Mouse (Mus musculus): ENCODE data around the gene Eid1.
A peak's percentile ranks its signal among the peaks of the same experiment; 100 is the strongest.

Gene Eid1

DNA sequence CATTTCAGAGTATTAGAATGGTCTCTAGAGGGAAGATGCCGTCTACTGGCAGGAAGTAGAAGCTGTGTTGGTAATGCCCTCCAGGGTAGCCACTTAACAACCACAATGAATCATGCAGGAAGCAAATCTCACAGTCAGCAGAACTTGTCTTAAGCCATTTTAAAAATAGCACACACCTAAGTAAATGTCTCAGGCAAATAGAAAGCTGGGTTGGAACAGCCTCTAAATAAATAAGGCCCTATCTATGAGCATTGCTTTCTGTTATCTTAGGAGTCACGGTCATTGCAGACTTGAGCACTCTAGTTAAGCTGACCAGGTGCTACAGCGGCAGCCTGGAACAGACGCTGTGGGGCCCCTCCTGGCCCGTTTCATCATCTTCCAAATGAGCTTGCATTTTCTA is 5.7 kb upstream of the Eid1 start:
- DNase-seq (ENCODE audit: extremely low read depth, insufficient read length, low spot score) = peak; percentile 48

DNA sequence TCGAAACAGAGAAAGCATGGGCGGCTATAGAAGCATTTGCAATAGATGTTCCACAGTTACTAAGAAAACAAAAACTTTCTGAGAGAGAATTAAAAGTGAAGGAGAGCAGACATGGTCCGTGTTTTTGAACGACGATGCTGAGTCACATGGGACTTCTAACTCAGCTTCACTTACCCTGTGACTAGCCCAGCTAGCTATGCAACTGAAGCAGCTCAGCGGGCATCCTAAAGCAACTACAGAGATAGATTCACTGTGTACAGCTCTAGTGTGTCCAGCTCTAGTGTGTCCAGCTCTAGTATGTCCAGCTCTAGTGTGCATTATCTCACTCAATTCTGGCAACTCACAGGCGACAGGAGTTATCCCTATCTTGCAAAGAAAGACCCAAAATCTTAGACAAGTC is 5.2 kb upstream of the Eid1 start:
- DNase-seq (ENCODE audit: extremely low read depth, insufficient read length, low spot score) = no peak

GRCm38 (mm10) chr2:125670846-125671245 is 2.0 kb upstream of the Eid1 start:
- DNase-seq (ENCODE audit: extremely low read depth, insufficient read length, low spot score) = no peak

- DNase-seq (ENCODE audit: extremely low read depth, insufficient read length, low spot score) = no peak
Observed at GRCm38 (mm10) chr2:125672568-125672956, 333 bp upstream of the Eid1 start.

GRCm38 (mm10) chr2:125681811-125682210 is 8.9 kb downstream of the Eid1 start:
- DNase-seq (ENCODE audit: extremely low read depth, insufficient read length, low spot score) = no peak

GRCm38 (mm10) chr2:125683895-125684294 is 11.0 kb downstream of the Eid1 start:
- no peak for DNase-seq (ENCODE audit: extremely low read depth, insufficient read length, low spot score)

DNA sequence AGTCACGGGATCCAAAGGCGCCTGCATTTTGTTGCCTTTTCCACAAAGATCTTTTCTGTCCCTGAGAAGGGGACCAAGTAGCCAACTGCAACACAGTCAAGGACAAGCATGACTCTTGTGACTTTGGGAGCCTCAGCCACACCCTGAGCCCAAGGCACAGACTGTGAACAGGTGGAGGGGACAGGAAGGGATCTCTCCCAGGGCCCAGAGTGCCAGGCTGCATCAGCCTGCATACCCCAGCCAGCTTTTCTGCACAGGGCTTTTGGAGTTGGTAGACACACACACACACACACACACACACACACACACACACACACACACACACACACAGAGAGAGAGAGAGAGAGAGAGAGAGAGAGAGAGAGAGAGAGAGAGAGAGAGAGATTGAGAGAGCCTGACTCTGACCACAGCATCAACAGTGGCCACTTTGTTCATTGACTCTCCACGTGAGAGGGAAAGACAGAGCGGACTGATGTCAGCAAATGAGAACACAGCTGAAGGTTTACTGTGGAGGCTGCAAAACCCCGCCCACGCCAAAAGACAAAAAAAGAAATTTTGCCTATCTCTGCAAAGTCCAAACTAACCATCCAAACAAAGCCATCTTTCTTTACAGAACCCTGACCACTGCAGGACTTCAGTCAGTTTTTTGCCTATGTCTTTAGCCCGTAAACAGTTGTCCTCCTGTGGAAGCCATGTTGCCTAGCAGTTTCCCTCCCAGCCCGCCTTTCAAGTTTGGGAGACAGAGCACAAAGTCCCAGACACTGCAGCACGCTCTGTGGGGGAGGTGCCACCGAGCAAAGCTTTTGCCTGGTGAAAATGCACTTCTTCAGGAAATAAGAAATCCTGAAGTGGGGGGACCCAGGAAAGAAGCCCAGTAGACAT is 11.9 kb downstream of the Eid1 start:
- no peak for DNase-seq (ENCODE audit: extremely low read depth, insufficient read length, low spot score)

- no peak for DNase-seq (ENCODE audit: extremely low read depth, insufficient read length, low spot score)
Observed at GRCm38 (mm10) chr2:125685441-125686150, 12.7 kb downstream of the Eid1 start.

- no peak for DNase-seq (ENCODE audit: extremely low read depth, insufficient read length, low spot score)
Observed at GRCm38 (mm10) chr2:125692010-125692409, 19.1 kb downstream of the Eid1 start.

DNA sequence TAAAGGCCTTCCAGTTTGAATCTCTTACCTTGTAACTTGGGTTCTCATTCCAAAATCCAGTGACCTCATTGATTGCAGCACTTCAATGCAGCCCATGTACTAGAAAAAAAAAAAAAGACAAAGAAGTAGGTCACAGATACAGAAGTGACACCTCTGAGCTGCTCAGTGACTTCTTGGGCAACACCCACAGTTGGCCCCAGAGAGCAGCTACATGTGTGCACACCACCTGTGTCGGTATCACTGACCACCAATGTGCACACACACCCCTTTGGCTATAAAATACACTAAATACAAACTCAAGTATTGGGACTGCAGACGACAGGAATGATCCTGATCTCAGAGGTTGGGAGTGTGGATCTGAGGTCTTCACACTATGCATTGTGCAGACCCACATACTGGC is 21.9 kb downstream of the Eid1 start:
- DNase-seq (ENCODE audit: extremely low read depth, insufficient read length, low spot score) = no peak

DNA sequence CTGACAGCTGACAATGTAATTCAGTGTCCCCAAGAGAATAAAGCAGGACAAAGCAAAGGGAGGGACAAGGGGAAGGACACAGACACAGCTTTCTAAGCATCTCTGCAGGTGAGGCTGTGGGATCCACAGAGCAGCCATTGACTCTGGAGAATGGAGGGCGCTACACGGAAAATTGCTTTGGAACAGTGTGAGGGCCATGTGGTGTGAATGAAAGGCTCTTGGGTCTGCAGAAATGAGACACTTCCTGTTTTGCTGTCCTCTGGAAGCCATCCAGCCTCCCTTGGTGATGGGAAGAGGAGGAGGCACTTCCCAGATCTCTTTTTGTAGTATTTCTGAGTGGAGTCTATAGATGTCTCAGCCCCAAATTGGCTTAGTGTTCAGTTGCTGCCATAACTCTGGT is 23.3 kb downstream of the Eid1 start:
- DNase-seq (ENCODE audit: extremely low read depth, insufficient read length, low spot score) = no peak

GRCm38 (mm10) chr2:125701606-125702005 is 28.7 kb downstream of the Eid1 start:
- no peak for DNase-seq (ENCODE audit: extremely low read depth, insufficient read length, low spot score)

GRCm38 (mm10) chr2:125702851-125703250 is 30.0 kb downstream of the Eid1 start:
- no peak for DNase-seq (ENCODE audit: extremely low read depth, insufficient read length, low spot score)

- DNase-seq (ENCODE audit: extremely low read depth, insufficient read length, low spot score) = no peak
Observed at GRCm38 (mm10) chr2:125704907-125705631, 32.2 kb downstream of the Eid1 start.

GRCm38 (mm10) chr2:125706510-125706921 is 33.6 kb downstream of the Eid1 start:
- peak; percentile 39 for DNase-seq (ENCODE audit: extremely low read depth, insufficient read length, low spot score)

GRCm38 (mm10) chr2:125716599-125716998 is 43.7 kb downstream of the Eid1 start:
- peak; percentile 55 for DNase-seq (ENCODE audit: extremely low read depth, insufficient read length, low spot score)

GRCm38 (mm10) chr2:125723086-125723407 is 50.2 kb downstream of the Eid1 start:
- peak; percentile 13 for DNase-seq (ENCODE audit: extremely low read depth, insufficient read length, low spot score)

GRCm38 (mm10) chr2:125723408-125724085 is 50.7 kb downstream of the Eid1 start:
- DNase-seq (ENCODE audit: extremely low read depth, insufficient read length, low spot score) = no peak

GRCm38 (mm10) chr2:125724086-125724430 is 51.2 kb downstream of the Eid1 start, which contains the start of gene Shc4:
Gene Shc4, minus strand, starts transcription at chr2:125724148.
- peak; percentile 73 for DNase-seq (ENCODE audit: extremely low read depth, insufficient read length, low spot score)

All from 3134 (cell line).